Mouse (Mus musculus) heart, embryonic 12.5 days (tissue): ENCODE results near the gene Upk2. TPM values are rescaled to one million over a fixed set of nuclear protein-coding genes. Genes with fewer than 3 reads are reported as not detected.
"Not testable (repeated sequence)": the region's sequence is repeated elsewhere in the genome, so short reads cannot be mapped to it uniquely, and the experiment has no call there.

Experiments used
- ATAC-seq: fragments of 200-750 bp; cut with Nextera tagmentation; 2 replicates; pipeline ENCODE4 v1.8.0; 2017; ENCODE audit warnings: moderate TSS enrichment, moderate library complexity; ENCODE audit not compliant: insufficient number of reproducible peaks, low FRiP score
- H3K27ac ChIP-seq: fragments of 300-500 bp; sonication (generic); 2 replicates; pipeline ENCODE4 v1.5.1; 2016; ENCODE audit warnings: mild to moderate bottlenecking, moderate library complexity; ENCODE audit not compliant: poor library complexity, severe bottlenecking
- H3K27me3 ChIP-seq: fragments of 300-500 bp; sonication (generic); replicated peaks from 2 replicates; pipeline ENCODE4 v1.6.1; 2016; ENCODE audit warnings: mild to moderate bottlenecking, moderate library complexity
- H3K36me3 ChIP-seq: fragments of 300-500 bp; sonication (generic); 2 replicates; pipeline ENCODE4 v1.6.1; 2016; ENCODE audit warnings: mild to moderate bottlenecking, moderate library complexity
- H3K4me1 ChIP-seq: fragments of 300-500 bp; sonication (generic); replicated peaks from 2 replicates; pipeline ENCODE4 v1.6.1; 2016; ENCODE audit warnings: mild to moderate bottlenecking
- H3K4me2 ChIP-seq: fragments of 300-500 bp; sonication (generic); 2 replicates; pipeline ENCODE4 v1.6.1; 2016; ENCODE audit warnings: mild to moderate bottlenecking, moderate library complexity
- H3K4me3 ChIP-seq: fragments of 300-500 bp; sonication (generic); 2 replicates; pipeline ENCODE4 v1.5.1; 2016; ENCODE audit warnings: mild to moderate bottlenecking
- H3K9ac ChIP-seq: fragments of 300-500 bp; sonication (generic); 2 replicates; pipeline ENCODE4 v1.6.1; 2016; ENCODE audit warnings: mild to moderate bottlenecking, moderate library complexity
- H3K9me3 ChIP-seq: fragments of 300-500 bp; sonication (generic); replicated peaks from 2 replicates; pipeline ENCODE4 v1.6.1; 2016; ENCODE audit warnings: mild to moderate bottlenecking, moderate library complexity
- WGBS: fragments of 180-500 bp; shearing (Covaris S2); methylation state at CpG from one replicate; pipeline ENCODE4 v1.1.7; 2016; 5-methylcytosine and 5-hydroxymethylcytosine counted together
- polyA plus RNA-seq: library from polyadenylated mRNA; unstranded; fragments of >200 nt; fragmentation: Nextera tagmentation; extraction: Ambion mirVana; gene quantifications from 2 replicates; pipeline ENCODE4 v1.2.1, GENCODE M21; 2016

Upk2 gene
- polyA plus RNA-seq, 1 experiment from 2014 or later = 0.42 TPM

GRCm38 (mm10) chr9:44418519-44419385 lies 36.0 kb downstream of the Upk2 start, which contains the start of gene Ccdc84:
Gene Ccdc84 (minus strand): TSS chr9:44418569.
- H3K27me3 ChIP-seq = no peaks in the 10 kb centered on the region
- peak within 1 kb of the TSS; percentile 83 for H3K4me2 ChIP-seq
- H3K9ac ChIP-seq = peak within 1 kb of the TSS; percentile 92
- WGBS = 74% methylated on average over 14 of the region's 14 CpGs
- H3K27ac ChIP-seq = peak within 1 kb of the TSS; percentile 60
- no peaks in the 10 kb centered on the region for H3K9me3 ChIP-seq
- peaks cover 9% of the 10 kb centered on the region for H3K4me1 ChIP-seq
- peaks cover 23% of the 10 kb centered on the region for H3K36me3 ChIP-seq
- peak within 1 kb of the TSS; percentile 95 for H3K4me3 ChIP-seq
- no peak; the same call in 1 of the 2 replicates for ATAC-seq

DNA sequence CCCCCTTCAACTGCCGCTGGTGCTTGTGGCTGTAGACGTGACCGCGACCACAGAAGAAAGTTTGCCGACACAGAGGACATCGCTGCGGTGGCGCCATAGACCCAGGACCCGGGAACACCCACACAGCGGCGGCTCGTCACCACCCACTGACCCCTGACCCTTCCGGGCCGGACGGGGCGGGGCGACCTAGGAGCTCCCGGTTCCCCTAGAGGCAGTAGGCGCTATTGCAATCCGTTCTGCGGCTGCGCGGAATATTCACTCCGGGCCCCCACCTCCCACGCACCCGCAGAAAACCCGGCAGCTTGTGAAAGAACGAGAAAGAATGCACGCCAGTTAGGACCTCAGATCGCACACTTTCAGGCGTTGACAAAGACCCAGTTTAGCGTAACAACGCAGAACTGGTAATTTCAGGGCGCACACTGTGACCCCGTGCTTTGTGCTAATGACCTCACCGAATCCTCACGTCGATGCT lies 36.8 kb downstream of the Upk2 start:
- under 1% methylated on average over 38 of the region's 38 CpGs for WGBS
- H3K4me1 ChIP-seq = peaks cover 9% of the 10 kb centered on the region
- peak overlapping the region; percentile 60 for H3K27ac ChIP-seq
- H3K36me3 ChIP-seq = peaks cover 30% of the 10 kb centered on the region
- H3K9me3 ChIP-seq = no peaks in the 10 kb centered on the region
- H3K4me2 ChIP-seq = peak overlapping the region; percentile 83
- ATAC-seq = peak; percentile 96
- H3K27me3 ChIP-seq = no peaks in the 10 kb centered on the region
- H3K9ac ChIP-seq = peak overlapping the region; percentile 92
- H3K4me3 ChIP-seq = peak overlapping the region; percentile 95

DNA sequence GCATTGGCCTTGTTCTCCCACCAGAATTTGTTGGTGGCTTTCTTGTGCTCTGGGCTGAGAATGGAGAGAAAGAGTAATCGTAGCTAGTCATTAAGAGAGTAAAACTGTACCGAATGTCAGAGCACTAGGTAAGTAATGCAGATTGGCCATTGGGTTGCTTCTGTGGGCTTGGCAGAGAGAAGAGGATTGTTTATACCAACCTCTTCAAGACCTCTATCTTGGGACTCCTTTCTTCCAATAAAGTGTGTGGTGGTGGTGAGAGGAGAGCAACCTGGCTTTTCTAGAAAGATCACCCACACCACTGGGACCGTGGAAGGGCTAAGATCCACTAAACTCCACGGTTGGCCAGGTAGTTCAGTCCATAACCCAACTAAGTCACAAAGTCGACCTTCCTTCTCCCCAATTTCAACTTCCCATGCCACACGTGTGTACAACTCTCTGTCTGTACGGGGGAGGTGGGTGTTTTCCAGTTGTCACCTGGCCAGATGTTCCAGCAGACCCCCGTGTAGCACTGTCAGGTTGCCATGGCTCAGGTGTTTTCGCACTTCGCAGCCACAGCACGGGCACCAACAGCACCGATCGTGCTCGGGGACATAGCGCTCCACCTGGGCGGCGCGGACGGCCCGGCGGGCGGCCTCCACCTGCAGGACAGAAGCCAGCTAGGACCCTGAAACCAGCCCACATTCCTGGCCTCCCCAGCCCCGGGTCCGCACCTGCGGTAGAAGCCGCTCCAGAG lies 37.5 kb downstream of the Upk2 start:
- Histone ChIP-seq H3K27ac (peak overlapping the region; percentile 60), H3K9ac (peak overlapping the region; percentile 92), H3K4me1 (peaks cover 9% of the 10 kb centered on the region), H3K36me3 (peaks cover 35% of the 10 kb centered on the region), H3K4me2 (peak overlapping the region; percentile 83), H3K9me3 (no peaks in the 10 kb centered on the region), H3K4me3 (peak overlapping the region; percentile 95), H3K27me3 (no peaks in the 10 kb centered on the region)
- 7% methylated on average over 26 of the region's 26 CpGs for WGBS
- ATAC-seq = peak; percentile 77

DNA sequence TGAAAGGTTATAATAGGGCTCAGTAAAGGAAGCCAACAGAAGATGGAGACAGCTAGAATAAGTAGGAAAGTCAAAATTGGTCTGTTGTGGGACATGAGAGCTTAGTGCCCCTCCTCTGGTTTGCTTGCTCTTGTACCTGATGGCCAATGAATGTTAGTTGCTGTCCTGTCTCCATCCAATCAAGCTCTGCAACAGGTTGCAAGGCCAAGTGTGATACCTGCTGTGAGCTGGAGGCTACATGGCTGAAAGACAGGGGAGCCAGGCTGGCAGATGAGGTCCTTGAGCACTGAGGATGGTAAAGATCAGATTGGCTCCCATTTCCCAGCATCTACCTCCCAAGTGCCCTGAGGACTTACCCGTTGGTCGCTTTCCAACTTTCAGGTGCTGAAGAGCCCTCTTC lies 42.0 kb downstream of the Upk2 start:
- WGBS = 74% methylated on average over 2 of the region's 2 CpGs
- no peak overlapping the region for H3K4me3 ChIP-seq
- no peaks in the 10 kb centered on the region for H3K27me3 ChIP-seq
- ATAC-seq = no peak
- H3K9ac ChIP-seq = no peak overlapping the region
- peaks cover 72% of the 10 kb centered on the region for H3K36me3 ChIP-seq
- H3K9me3 ChIP-seq = no peaks in the 10 kb centered on the region
- H3K27ac ChIP-seq = no peak overlapping the region
- peaks cover 16% of the 10 kb centered on the region for H3K4me1 ChIP-seq
- no peak overlapping the region for H3K4me2 ChIP-seq

DNA sequence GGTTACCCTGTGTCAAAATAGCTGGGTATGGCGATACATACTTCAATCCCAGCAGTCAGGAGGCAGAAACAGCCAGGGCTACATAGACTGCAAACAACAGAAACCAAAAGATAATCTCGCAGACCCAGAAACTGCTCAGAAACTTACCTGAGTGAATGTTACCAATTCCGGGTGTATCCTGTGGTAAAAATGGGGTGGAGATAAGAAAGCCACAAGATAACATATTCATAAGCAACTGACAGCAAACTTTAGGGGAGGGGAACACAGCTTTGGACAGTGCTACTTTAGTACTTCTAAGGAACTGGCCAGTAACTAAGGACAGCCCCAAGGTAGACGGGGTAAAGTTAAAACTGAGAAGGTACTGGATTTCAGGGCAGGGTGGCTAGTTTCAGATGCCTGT lies 42.5 kb downstream of the Upk2 start:
- Histone ChIP-seq H3K27ac (no peak overlapping the region), H3K4me2 (no peak overlapping the region), H3K4me3 (no peak overlapping the region), H3K36me3 (peaks cover 72% of the 10 kb centered on the region), H3K9ac (no peak overlapping the region), H3K27me3 (no peaks in the 10 kb centered on the region), H3K4me1 (peaks cover 15% of the 10 kb centered on the region), H3K9me3 (no peaks in the 10 kb centered on the region)
- ATAC-seq = no peak
- WGBS = 70% methylated on average over 4 of the region's 4 CpGs

DNA sequence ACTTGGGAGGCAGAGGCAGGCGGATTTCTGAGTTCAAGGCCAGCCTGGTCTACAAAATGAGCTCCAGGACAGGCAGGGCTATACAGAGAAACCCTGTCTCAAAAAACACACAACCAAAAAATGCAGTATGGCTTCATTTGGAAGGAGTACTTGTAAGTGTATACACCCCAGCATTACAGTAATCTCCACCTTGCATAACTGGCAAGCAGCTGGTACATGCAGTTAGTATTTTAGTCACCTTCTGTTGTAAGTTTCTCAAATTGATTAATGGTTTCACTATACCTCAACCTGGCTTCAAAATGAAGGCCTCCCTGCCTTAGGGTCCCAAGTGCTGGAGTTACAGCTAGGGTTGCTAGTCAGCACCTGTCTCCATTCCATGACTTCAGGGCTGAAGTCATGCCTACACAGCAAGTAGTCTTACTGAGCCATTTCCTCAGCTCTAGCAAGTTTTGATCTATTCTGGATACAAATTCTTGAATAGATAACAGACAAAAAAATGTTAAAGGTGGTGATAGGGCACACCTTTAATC lies 43.1 kb downstream of the Upk2 start:
- no peak overlapping the region for H3K4me2 ChIP-seq
- H3K9ac ChIP-seq = no peak overlapping the region
- peaks cover 11% of the 10 kb centered on the region for H3K4me1 ChIP-seq
- H3K36me3 ChIP-seq = peaks cover 72% of the 10 kb centered on the region
- no peaks in the 10 kb centered on the region for H3K27me3 ChIP-seq
- 86% methylated on average over 1 of the region's 1 CpGs for WGBS
- H3K4me3 ChIP-seq = no peak overlapping the region
- no peak overlapping the region for H3K27ac ChIP-seq
- H3K9me3 ChIP-seq = no peaks in the 10 kb centered on the region
- no peak for ATAC-seq

GRCm38 (mm10) chr9:44410647-44411336 lies 44.0 kb downstream of the Upk2 start:
- Histone ChIP-seq H3K9ac (no peak overlapping the region), H3K27ac (no peak overlapping the region), H3K27me3 (no peaks in the 10 kb centered on the region), H3K4me1 (peaks cover 15% of the 10 kb centered on the region), H3K4me3 (no peak overlapping the region), H3K36me3 (peaks cover 64% of the 10 kb centered on the region), H3K4me2 (no peak overlapping the region), H3K9me3 (no peaks in the 10 kb centered on the region)
- no peak for ATAC-seq
- WGBS = 89% methylated on average over 2 of the region's 2 CpGs

GRCm38 (mm10) chr9:44408693-44409092 lies 46.1 kb downstream of the Upk2 start:
- Histone ChIP-seq H3K4me2 (peak overlapping the region; percentile 78), H3K36me3 (peaks cover 68% of the 10 kb centered on the region), H3K4me1 (peaks cover 18% of the 10 kb centered on the region), H3K9ac (peak overlapping the region; percentile 98; the same call in 1 of the 2 replicates), H3K4me3 (peak overlapping the region; percentile 99)
- H3K9me3 ChIP-seq, H3K27ac ChIP-seq, ATAC-seq, H3K27me3 ChIP-seq: not testable (repeated sequence)
- 74% methylated on average over 9 of the region's 9 CpGs for WGBS

DNA sequence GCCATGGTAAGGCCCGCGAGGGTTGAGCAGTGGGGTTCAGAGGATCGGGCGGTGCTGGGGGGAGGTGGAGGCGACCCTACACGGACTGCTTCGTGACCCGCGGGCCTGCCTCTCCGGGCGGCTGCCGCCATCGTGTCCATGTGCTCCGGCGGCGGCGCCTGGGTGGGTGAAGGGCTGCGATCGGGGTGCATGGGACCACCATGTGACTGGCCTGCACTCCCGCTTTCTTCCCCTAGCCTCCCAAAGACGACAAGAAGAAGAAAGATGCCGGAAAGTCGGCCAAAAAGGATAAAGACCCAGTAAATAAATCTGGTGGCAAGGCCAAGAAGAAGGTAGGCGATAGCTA lies 47.1 kb downstream of the Upk2 start:
- Histone ChIP-seq H3K27me3 (no peaks in the 10 kb centered on the region), H3K36me3 (peaks cover 69% of the 10 kb centered on the region), H3K9ac (peak overlapping the region; percentile 98), H3K4me3 (peak overlapping the region; percentile 99), H3K4me1 (peaks cover 18% of the 10 kb centered on the region), H3K9me3 (no peaks in the 10 kb centered on the region), H3K27ac (peak overlapping the region; percentile 85), H3K4me2 (peak overlapping the region; percentile 78)
- under 1% methylated on average over 24 of the region's 24 CpGs for WGBS
- ATAC-seq = peak; percentile 60; the same call in 1 of the 2 replicates

- peak within 1 kb of the TSS; percentile 85 for H3K27ac ChIP-seq
- H3K9me3 ChIP-seq = no peaks in the 10 kb centered on the region
- ATAC-seq = peak; percentile 95
- peak within 1 kb of the TSS; percentile 99 for H3K4me3 ChIP-seq
- peak within 1 kb of the TSS; percentile 78 for H3K4me2 ChIP-seq
- H3K9ac ChIP-seq = peak within 1 kb of the TSS; percentile 98
- H3K4me1 ChIP-seq = peaks cover 18% of the 10 kb centered on the region
- H3K36me3 ChIP-seq = peaks cover 70% of the 10 kb centered on the region
- H3K27me3 ChIP-seq = no peaks in the 10 kb centered on the region
- WGBS = under 1% methylated on average over 51 of the region's 51 CpGs
Measured at GRCm38 (mm10) chr9:44406906-44407751, 47.6 kb downstream of the Upk2 start, which contains the start of the genes Rps25 and Trappc4. Gene Rps25 (plus strand): TSS chr9:44407139. Gene Trappc4 (minus strand): TSS chr9:44407600.
